Mouse (Mus musculus): ENCODE measurements around the gene Nxf7.
A peak's percentile ranks its signal among the peaks of the same experiment; 100 is the strongest.
"Not testable (repeated sequence)": the region's sequence is repeated elsewhere in the genome, so short reads cannot be mapped to it uniquely, and the experiment has no call there.

The Nxf7 gene

GRCm38 (mm10) chrX:135598677-135599076 lies at the start of gene Nxf7:
Gene Nxf7 (minus strand): TSS chrX:135598777.
- DNase-seq (ENCODE audit: inconsistent ontology term) = no peak

GRCm38 (mm10) chrX:135627605-135628004 lies 29.0 kb upstream of the Nxf7 start, which contains the start of gene Prame:
Gene Prame (minus strand): TSS chrX:135627705.
- DNase-seq (ENCODE audit: inconsistent ontology term) = no peak

- DNase-seq (ENCODE audit: inconsistent ontology term) = peak; percentile 53
These were observed 2.9 kb upstream of the Nxf7 start for GRCm38 (mm10) chrX:135601298-135602029.

- no peak for DNase-seq (ENCODE audit: inconsistent ontology term)
These were observed 481 bp downstream of the Nxf7 start for GRCm38 (mm10) chrX:135598096-135598495.

- no peak for DNase-seq (ENCODE audit: inconsistent ontology term)
These were observed 22.2 kb downstream of the Nxf7 start for GRCm38 (mm10) chrX:135576412-135576811.

- DNase-seq (ENCODE audit: inconsistent ontology term) = not testable (repeated sequence)
These were observed 23.5 kb downstream of the Nxf7 start for GRCm38 (mm10) chrX:135574958-135575628.

- DNase-seq (ENCODE audit: inconsistent ontology term) = not testable (repeated sequence)
These were observed 24.2 kb downstream of the Nxf7 start for GRCm38 (mm10) chrX:135574261-135574957.

- DNase-seq (ENCODE audit: inconsistent ontology term) = peak; percentile 21
These were observed 29.1 kb downstream of the Nxf7 start for GRCm38 (mm10) chrX:135569467-135569866.

GRCm38 (mm10) chrX:135564934-135565333 lies 33.6 kb downstream of the Nxf7 start:
- not testable (repeated sequence) for DNase-seq (ENCODE audit: inconsistent ontology term)

GRCm38 (mm10) chrX:135562841-135563240 lies 35.7 kb downstream of the Nxf7 start:
- no peak for DNase-seq (ENCODE audit: inconsistent ontology term)

- DNase-seq (ENCODE audit: inconsistent ontology term) = not testable (repeated sequence)
These were observed 36.9 kb downstream of the Nxf7 start for GRCm38 (mm10) chrX:135561693-135562092.

GRCm38 (mm10) chrX:135560933-135561332 lies 37.6 kb downstream of the Nxf7 start:
- DNase-seq (ENCODE audit: inconsistent ontology term) = not testable (repeated sequence)

- DNase-seq (ENCODE audit: inconsistent ontology term) = not testable (repeated sequence)
These were observed 38.9 kb downstream of the Nxf7 start for GRCm38 (mm10) chrX:135559665-135560064.

All from Muller cell, postnatal 12 days (primary cell).